Mouse (Mus musculus): ENCODE measurements around the gene Wdr63. TPM values are rescaled to one million over a fixed set of nuclear protein-coding genes. Genes with fewer than 3 reads are reported as not detected.

Gene Wdr63
- not detected for polyA plus RNA-seq (2014; fragmentation: Illumina TruSeq; extraction: RNeasy Lipid Tissue Mini Kit (QIAGEN cat#74804); ENCODE audit: low read depth, low replicate concordance)

GRCm38 (mm10) chr3:146107921-146108571, at the start of gene Wdr63:
Wdr63 (minus strand) TSS chr3:146108130.

GRCm38 (mm10) chr3:146149156-146150057, 41.5 kb upstream of the Wdr63 start, which contains the start of gene Mcoln2:
Mcoln2 (plus strand) TSS chr3:146149833.

GRCm38 (mm10) chr3:146117258-146117996, 9.5 kb upstream of the Wdr63 start, which contains the start of gene Mcoln3:
Mcoln3 (plus strand) TSS chr3:146117450.

Other genes starting within 250 kb of the Wdr63 start
- 20.4 TPM for gene Bcl10, start 185.3 kb downstream of the Wdr63 start, polyA plus RNA-seq (2014; fragmentation: Illumina TruSeq; extraction: RNeasy Lipid Tissue Mini Kit (QIAGEN cat#74804); ENCODE audit: low read depth, low replicate concordance)
- gene 2410004B18Rik, start 170.1 kb downstream of the Wdr63 start, polyA plus RNA-seq (2014; fragmentation: Illumina TruSeq; extraction: RNeasy Lipid Tissue Mini Kit (QIAGEN cat#74804); ENCODE audit: low read depth, low replicate concordance): 40.1 TPM
- 4.8 TPM for gene Syde2, start 120.3 kb downstream of the Wdr63 start, polyA plus RNA-seq (2014; fragmentation: Illumina TruSeq; extraction: RNeasy Lipid Tissue Mini Kit (QIAGEN cat#74804); ENCODE audit: low read depth, low replicate concordance)
- gene Mcoln3, start 9.3 kb upstream of the Wdr63 start, polyA plus RNA-seq (2014; fragmentation: Illumina TruSeq; extraction: RNeasy Lipid Tissue Mini Kit (QIAGEN cat#74804); ENCODE audit: low read depth, low replicate concordance): not detected
- not detected for gene Mcoln2, start 41.7 kb upstream of the Wdr63 start, polyA plus RNA-seq (2014; fragmentation: Illumina TruSeq; extraction: RNeasy Lipid Tissue Mini Kit (QIAGEN cat#74804); ENCODE audit: low read depth, low replicate concordance)
- 0.52 TPM for gene Lpar3, start 112.8 kb upstream of the Wdr63 start, polyA plus RNA-seq (2014; fragmentation: Illumina TruSeq; extraction: RNeasy Lipid Tissue Mini Kit (QIAGEN cat#74804); ENCODE audit: low read depth, low replicate concordance)

Data from adrenal gland, adult 10 weeks (tissue).